Comparison of ENCODE assay signal across 8 mouse cellular contexts in the genomic region with DNA sequence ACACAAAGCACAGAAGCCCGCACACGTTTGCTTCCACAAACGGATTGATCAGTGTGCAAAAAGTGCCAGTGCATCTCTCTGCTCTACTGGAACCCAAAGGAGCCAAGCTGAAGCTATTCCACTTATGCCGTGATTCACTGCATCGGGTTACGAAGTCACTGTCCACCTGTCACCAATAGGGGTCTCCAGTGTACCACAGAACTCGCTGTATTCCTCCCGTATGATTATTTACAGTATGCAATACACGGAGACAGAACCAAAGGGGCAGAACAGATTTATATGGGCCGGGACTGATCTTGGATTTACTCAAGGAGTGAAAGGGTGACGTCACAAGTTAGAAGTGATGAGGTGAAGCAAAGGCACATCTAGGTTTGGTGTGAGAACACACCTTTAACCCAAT.
DNase-seq lines count a peak whose midpoint lies in the region; ATAC-seq and TF ChIP-seq lines count a peak whose summit lies in the region.

No protein-coding gene starts in this region.

- peak overlapping the region; percentile 41; the same call in 1 of the 2 replicates for H3K4me2 ChIP-seq in heart, embryonic 15.5 days
- H3K4me2 ChIP-seq in kidney, embryonic 16.5 days (replicated peaks; ENCODE audit: low read depth, low read length): no peak overlapping the region
- H3K4me2 ChIP-seq in limb, embryonic 13.5 days (replicated peaks): peak overlapping the region; percentile 43

- H3K9me3 ChIP-seq in ES-Bruce4 (replicated peaks; ENCODE audit: control insufficient read depth, insufficient read depth, low read length, poor library complexity, severe bottlenecking): no peaks in the 10 kb centered on the region
- H3K9me3 ChIP-seq in forebrain, embryonic 10.5 days: no peaks in the 10 kb centered on the region
- no peaks in the 10 kb centered on the region for H3K9me3 ChIP-seq in heart, embryonic 15.5 days (replicated peaks)
- no peaks in the 10 kb centered on the region for H3K9me3 ChIP-seq in kidney, embryonic 16.5 days (ENCODE audit: low read length)
- no peaks in the 10 kb centered on the region for H3K9me3 ChIP-seq in limb, embryonic 13.5 days

- no peaks in the 10 kb centered on the region for H3K4me1 ChIP-seq in ES-Bruce4 (ENCODE audit: control insufficient read depth, insufficient read depth, low read length)
- H3K4me1 ChIP-seq in forebrain, embryonic 10.5 days: peaks cover 14% of the 10 kb centered on the region
- H3K4me1 ChIP-seq in heart, embryonic 15.5 days (replicated peaks): no peaks in the 10 kb centered on the region
- H3K4me1 ChIP-seq in kidney, embryonic 16.5 days (ENCODE audit: insufficient read depth, low read length): no peaks in the 10 kb centered on the region
- peaks cover 29% of the 10 kb centered on the region for H3K4me1 ChIP-seq in limb, embryonic 13.5 days

- 6% methylated on average over 11 of the region's 11 CpGs for WGBS in forebrain, embryonic 10.5 days
- WGBS in heart, embryonic 15.5 days: 4% methylated on average over 11 of the region's 11 CpGs
- 4% methylated on average over 11 of the region's 11 CpGs for WGBS in kidney, embryonic 16.5 days
- 3% methylated on average over 11 of the region's 11 CpGs for WGBS in limb, embryonic 13.5 days

- no peak for TF ChIP-seq EP300 in ES-Bruce4 (IDR thresholded peaks at IDR 0.05; ENCODE audit: insufficient read depth, low read depth, low read length)

- no peak overlapping the region for H3K4me3 ChIP-seq in ES-Bruce4 (ENCODE audit: low read depth, low read length)
- no peak overlapping the region for H3K4me3 ChIP-seq in forebrain, embryonic 10.5 days
- H3K4me3 ChIP-seq in heart, embryonic 15.5 days: 0 out of 2 replicates have a peak overlapping the region, but pooled peaks have one; percentile 13
- H3K4me3 ChIP-seq in kidney, embryonic 16.5 days (ENCODE audit: low read length): no peak overlapping the region
- H3K4me3 ChIP-seq in limb, embryonic 13.5 days: no peak overlapping the region

- no peaks in the 10 kb centered on the region for H3K27me3 ChIP-seq in ES-Bruce4 (ENCODE audit: control insufficient read depth, insufficient read depth, low read length, poor library complexity, severe bottlenecking)
- peaks cover 43% of the 10 kb centered on the region for H3K27me3 ChIP-seq in forebrain, embryonic 10.5 days (ENCODE audit: poor library complexity, severe bottlenecking)
- H3K27me3 ChIP-seq in heart, embryonic 15.5 days: peaks cover 4% of the 10 kb centered on the region; the same call in 1 of the 2 replicates
- H3K27me3 ChIP-seq in kidney, embryonic 16.5 days (ENCODE audit: insufficient read depth, low read length): peaks cover 14% of the 10 kb centered on the region; the same call in 1 of the 2 replicates
- H3K27me3 ChIP-seq in limb, embryonic 13.5 days: peaks cover 14% of the 10 kb centered on the region

- peak; percentile 68 for DNase-seq in brain, embryonic 18.5 days (ENCODE audit: low read depth, low spot score)
- peak; percentile 48 for DNase-seq in forebrain, embryonic 10.5 days (ENCODE audit: extremely low spot score, low spot score)
- DNase-seq in neural tube, embryonic 10.5 days (ENCODE audit: extremely low spot score, low spot score): peak; percentile 59
- peak; percentile 7 for DNase-seq in thymus, postnatal 25 days

- no peak overlapping the region for H3K27ac ChIP-seq in ES-Bruce4 (ENCODE audit: insufficient read depth, low read length)
- no peak overlapping the region for H3K27ac ChIP-seq in forebrain, embryonic 10.5 days
- H3K27ac ChIP-seq in heart, embryonic 15.5 days: no peak overlapping the region
- no peak overlapping the region for H3K27ac ChIP-seq in kidney, embryonic 16.5 days (ENCODE audit: low read length)
- H3K27ac ChIP-seq in limb, embryonic 13.5 days: no peak overlapping the region

- ATAC-seq in heart, embryonic 15.5 days (replicated peaks; ENCODE audit: insufficient number of reproducible peaks, insufficient read depth, low FRiP score, low read depth): no peak
- ATAC-seq in kidney, embryonic 16.5 days (ENCODE audit: low FRiP score, low TSS enrichment): peak; percentile 49; the same call in 1 of the 2 replicates
- ATAC-seq in limb, embryonic 13.5 days (ENCODE audit: low FRiP score, low read depth): peak; percentile 80

- TF ChIP-seq CTCF in ES-Bruce4 (IDR thresholded peaks at IDR 0.05; ENCODE audit: low read depth, low read length): peak; percentile 41

- no peak for TF ChIP-seq POLR2A in ES-Bruce4 (IDR thresholded peaks at IDR 0.05; ENCODE audit: insufficient read depth, low read length)

- H3K36me3 ChIP-seq in ES-Bruce4 (ENCODE audit: control insufficient read depth, insufficient read depth, low read length, poor library complexity, severe bottlenecking): no peaks in the 10 kb centered on the region
- no peaks in the 10 kb centered on the region for H3K36me3 ChIP-seq in forebrain, embryonic 10.5 days (replicated peaks)
- H3K36me3 ChIP-seq in heart, embryonic 15.5 days: no peaks in the 10 kb centered on the region
- H3K36me3 ChIP-seq in kidney, embryonic 16.5 days (ENCODE audit: insufficient read depth, low read length): no peaks in the 10 kb centered on the region
- no peaks in the 10 kb centered on the region for H3K36me3 ChIP-seq in limb, embryonic 13.5 days

- H3K9ac ChIP-seq in ES-Bruce4 (ENCODE audit: low read depth, poor library complexity, severe bottlenecking): no peak overlapping the region
- H3K9ac ChIP-seq in heart, embryonic 15.5 days: no peak overlapping the region
- H3K9ac ChIP-seq in kidney, embryonic 16.5 days (replicated peaks; ENCODE audit: low read length): no peak overlapping the region
- H3K9ac ChIP-seq in limb, embryonic 13.5 days: no peak overlapping the region

Comparison
In these comparisons a context has a peak if more than half of its experiments do, and no peak if none do; other contexts are left out.
1. DNase-seq: peak in every context shown above with its lines; median percentile 68 in brain, embryonic 18.5 days; 59 in neural tube, embryonic 10.5 days; 48 in forebrain, embryonic 10.5 days; 7 in thymus, postnatal 25 days.